Mouse (Mus musculus): Measurements from ENCODE around the gene Cyp2w1.
A peak's percentile ranks its signal among the peaks of the same experiment; 100 is the strongest.
"Not testable (repeated sequence)": the region's sequence is repeated elsewhere in the genome, so short reads cannot be mapped to it uniquely, and the experiment has no call there.

Cyp2w1 gene

DNA sequence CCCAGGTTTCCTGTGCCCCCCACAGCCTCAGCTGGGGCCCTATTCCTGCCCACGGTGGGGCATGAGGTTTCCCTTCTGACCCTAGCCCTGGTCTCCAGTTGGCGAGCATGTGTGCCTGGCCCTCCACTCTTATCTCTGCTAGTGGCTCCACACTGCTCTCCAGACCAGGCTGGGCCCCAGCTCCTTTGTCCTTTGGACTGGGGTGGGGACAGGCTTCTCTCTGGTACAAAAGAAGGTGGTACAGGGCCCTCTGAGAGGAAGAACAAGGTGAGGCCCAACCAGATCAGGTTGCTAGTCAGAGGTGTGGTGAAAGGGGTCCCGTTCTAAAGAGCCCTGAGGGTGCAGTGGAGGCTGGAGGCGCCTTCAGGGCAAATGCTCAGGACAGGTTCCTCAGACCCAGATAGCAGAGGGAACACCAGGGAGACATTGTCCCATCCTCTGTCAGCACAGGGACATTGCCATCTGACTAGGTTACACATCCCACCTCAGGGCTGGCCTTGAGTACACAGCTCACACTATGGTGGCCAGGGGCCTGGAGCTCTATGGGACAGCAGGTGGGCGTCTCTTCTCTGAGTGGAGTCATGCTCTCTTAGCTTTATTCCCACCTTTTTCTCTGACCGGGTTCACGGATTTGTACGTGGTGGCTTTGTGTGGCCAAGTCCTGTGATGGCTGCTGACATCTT, 19.7 kb upstream of the Cyp2w1 start:
- no peak for DNase-seq

GRCm38 (mm10) chr5:139333301-139334013, 19.0 kb upstream of the Cyp2w1 start:
- DNase-seq, result no peak

- not testable (repeated sequence) for DNase-seq
These were observed 18.0 kb upstream of the Cyp2w1 start for GRCm38 (mm10) chr5:139334394-139334793.

- no peak for DNase-seq
These were observed 16.8 kb upstream of the Cyp2w1 start for GRCm38 (mm10) chr5:139335634-139336033.

DNA sequence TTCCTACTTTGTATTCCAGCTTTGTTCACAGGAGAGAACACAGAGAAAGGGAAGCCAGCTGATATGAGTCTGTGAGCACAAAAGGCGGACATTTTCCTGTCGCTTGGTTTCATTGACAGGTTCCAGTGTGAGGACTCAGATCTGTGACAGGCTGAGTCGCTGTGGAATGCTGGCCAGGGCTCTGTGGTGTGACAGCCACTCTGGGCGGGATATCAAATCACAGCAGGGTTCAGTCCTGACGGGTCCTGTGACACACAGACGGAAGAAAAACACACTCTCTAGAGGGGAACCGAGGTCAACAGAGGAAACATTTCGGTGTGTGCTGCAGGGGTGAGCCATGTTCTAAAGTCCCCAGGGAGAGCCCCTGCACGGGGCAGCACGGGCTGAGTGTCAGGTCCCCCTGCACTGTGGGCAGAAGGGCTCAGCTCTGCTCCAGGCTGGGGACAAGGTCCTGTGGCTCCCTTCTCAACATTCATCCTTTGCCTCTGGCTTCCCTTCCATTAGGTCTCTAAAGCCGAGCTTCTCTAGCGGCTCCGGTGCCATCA, 14.5 kb upstream of the Cyp2w1 start:
- DNase-seq, result peak; percentile 91

DNA sequence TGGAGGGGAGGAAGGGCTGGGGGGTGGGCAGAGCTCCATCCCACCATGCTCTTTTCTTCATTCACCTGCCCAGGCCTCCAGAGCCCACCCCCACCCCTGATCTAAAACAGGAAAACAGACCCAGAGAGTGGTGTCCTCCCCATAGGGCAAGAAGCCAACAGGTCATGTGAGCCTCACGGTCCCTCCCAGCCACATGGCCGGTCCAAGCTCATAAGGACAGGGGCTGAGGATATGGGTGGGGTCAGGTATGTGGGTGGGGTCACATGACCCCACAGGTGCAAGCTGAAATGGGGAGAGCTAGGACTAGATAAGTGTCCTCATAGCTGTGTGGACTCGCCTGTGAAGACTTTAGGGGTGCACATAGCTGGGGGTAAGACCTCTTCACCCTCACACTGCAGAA, 14.0 kb upstream of the Cyp2w1 start:
- no peak for DNase-seq

GRCm38 (mm10) chr5:139338891-139339290, 13.5 kb upstream of the Cyp2w1 start:
- no peak for DNase-seq

- DNase-seq, result peak; percentile 80
These were observed 8.3 kb upstream of the Cyp2w1 start for GRCm38 (mm10) chr5:139344021-139344686.

DNA sequence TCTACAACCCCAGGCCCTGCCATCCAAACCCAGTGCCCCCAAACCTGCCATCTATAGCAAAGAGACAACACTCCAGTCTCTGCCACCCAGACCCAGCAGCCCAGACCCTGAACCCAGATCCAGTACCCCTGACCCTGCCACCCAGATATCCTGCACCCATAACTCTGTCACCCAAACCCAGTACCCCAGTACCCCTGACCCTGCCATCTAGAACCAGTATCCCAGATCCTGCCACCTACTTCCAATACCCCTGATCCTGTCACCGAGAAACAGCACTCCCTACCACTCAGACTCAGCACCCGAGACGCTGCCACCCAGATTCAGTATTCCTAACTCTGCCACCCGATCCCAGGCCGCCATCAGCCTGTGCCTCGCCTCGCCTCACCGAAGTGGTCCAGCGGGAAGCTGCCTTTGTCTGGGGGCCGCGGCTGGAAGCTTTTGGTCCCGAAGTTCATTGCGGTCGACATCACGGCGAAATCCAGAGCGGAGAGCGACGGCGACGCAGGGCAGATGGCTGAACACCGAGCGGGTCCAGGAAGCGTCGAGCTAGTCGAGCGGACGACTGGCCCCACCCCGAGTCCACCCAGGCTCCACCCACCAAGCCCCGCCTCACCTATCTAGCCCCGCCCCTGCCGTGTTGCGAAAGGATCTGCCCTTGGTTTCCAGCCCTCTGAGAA, 7.6 kb upstream of the Cyp2w1 start:
- peak; percentile 93 for DNase-seq

- no peak for DNase-seq
These were observed 7.1 kb upstream of the Cyp2w1 start for GRCm38 (mm10) chr5:139345364-139345714.

- no peak for DNase-seq
These were observed 5.2 kb upstream of the Cyp2w1 start for GRCm38 (mm10) chr5:139347225-139347624.

DNA sequence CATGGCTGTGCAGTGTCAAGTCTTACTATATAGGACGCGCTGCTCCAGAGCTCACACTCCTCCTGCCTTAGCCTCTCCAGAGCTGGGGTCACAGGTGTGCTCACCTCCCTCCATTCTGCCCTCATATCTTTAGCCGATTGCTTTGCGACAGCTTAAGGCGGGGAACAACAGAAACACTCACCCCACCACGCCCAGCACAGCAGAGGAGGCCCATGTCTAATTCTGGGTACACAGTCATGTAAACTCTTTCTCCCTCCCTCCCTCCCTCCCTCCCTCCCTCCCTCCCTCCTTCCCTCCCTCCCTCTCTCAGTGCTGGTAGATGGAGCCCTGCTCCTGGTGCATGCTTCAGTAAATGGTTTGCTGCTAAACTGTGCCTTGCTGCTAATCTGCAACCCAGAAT, 2.7 kb upstream of the Cyp2w1 start:
- no peak for DNase-seq

GRCm38 (mm10) chr5:139351134-139351533, 1.3 kb upstream of the Cyp2w1 start, which contains the start of gene Cox19:
TSS of gene Cox19 (minus strand) at chr5:139351418.
- DNase-seq, result no peak

DNA sequence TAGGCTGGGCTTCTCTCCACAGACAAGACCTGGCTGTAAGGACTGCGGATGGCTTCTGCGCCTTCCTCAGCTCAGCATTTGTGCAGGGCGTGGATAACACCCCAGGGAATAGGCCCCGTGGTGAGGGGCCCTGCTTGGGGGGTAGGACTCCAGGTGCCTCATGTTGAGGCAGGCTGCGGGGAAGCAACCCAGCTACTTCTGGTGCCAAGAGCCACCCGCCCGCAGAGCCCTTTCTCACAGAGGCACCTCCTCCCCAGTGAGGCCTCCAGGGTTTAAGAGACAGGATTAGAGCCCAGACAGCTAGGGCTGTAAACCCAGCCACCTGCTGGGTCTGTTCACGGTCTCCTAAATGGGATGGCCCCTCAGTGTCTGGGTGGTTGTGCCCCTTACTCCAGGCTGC, 789 bp upstream of the Cyp2w1 start:
- DNase-seq, result no peak

- DNase-seq, result no peak
These were observed 1.1 kb downstream of the Cyp2w1 start for GRCm38 (mm10) chr5:139353496-139353895.

- DNase-seq, result no peak
These were observed 1.5 kb downstream of the Cyp2w1 start for GRCm38 (mm10) chr5:139353946-139354345.

- DNase-seq, result peak; percentile 90
These were observed 2.9 kb downstream of the Cyp2w1 start for GRCm38 (mm10) chr5:139355235-139355772.

DNA sequence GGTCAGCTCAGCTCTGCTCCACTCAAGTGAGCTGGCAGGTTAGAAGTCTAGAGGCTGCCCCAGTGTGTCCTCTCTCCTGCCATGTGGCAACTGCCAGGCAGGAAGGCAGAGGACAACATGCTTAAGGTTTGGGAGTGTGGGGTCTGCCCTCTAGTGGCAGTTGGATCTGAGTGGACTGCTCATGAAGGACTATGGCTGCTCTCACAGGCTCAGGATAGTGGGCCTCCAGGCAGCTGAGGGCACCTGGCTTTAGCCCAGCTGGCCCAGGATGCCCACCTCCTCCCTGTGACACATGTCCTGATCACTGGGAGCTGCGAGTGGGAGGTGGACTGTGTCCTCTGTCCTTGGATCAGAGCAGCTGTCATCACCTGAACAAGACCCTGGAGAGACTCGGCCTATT, 6.2 kb downstream of the Cyp2w1 start:
- DNase-seq, result no peak

DNA sequence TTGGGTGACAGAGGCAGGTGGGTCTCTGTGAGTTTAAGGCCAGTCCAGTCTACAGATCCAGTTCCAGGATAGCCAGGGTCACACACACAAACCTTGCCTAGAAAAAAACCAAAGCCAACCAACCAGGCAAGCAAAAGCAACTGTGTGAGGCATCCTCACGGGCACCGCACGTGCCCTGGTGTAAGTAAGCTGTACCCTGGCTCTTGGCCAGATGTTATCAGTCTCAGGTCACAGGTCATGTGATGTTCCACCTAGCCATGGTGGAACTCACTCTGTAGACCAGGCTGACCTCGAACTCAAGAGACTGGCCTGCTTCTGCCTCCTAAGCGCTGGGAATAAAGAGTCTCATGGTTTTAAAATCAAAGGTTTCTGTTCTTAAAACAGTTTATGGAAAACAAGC, 6.8 kb downstream of the Cyp2w1 start:
- DNase-seq, result no peak

DNA sequence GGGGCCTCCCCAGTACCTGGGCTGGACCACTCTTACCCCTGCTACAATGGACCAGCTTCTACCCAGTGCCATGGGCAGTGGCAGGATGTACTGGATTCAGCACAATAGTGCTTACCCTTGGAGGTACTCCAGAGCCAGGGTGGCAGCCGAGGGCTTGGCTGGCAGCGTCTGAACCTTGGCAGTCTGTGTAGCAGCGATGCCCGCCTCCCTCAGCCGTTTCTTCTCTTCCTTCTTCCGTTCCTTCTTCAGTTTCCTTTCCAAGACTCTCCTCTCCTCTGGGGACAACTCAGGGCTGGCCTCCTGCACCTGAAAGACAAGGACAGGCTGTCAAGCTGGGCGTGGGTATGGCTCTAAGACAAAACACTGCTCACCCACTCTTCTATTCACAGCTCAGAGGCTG, 11.4 kb downstream of the Cyp2w1 start:
- DNase-seq, result no peak

- peak; percentile 93 for DNase-seq
These were observed 12.0 kb downstream of the Cyp2w1 start for GRCm38 (mm10) chr5:139364260-139364910.

GRCm38 (mm10) chr5:139364911-139365571, 12.6 kb downstream of the Cyp2w1 start:
- DNase-seq, result no peak
